Mouse (Mus musculus) urinary bladder, postnatal 4 days (tissue): ENCODE results near the gene Cops9.

Experiments
- DNase-seq, 2 experiments: peaks; one replicate each; pipeline ENCODE4 v3.0.0; 2021 to 2022; ENCODE audit warnings: low spot score in 2 of 2

Gene Cops9

GRCm38 (mm10) chr1:92596019-92596418 is 45.8 kb downstream of the Cops9 start:
- no peak for DNase-seq

GRCm38 (mm10) chr1:92594111-92594510 is 47.7 kb downstream of the Cops9 start, which contains the start of gene Olfr1411:
Gene Olfr1411, plus strand, starts transcription at chr1:92594411.
- DNase-seq, result no peak
